Mouse (Mus musculus) left cerebral cortex, postnatal 36 days (tissue): ENCODE results near the gene Tbc1d24. TPM values are rescaled to one million over a fixed set of nuclear protein-coding genes. Genes with fewer than 3 reads are reported as not detected.

Experiments
- DNase-seq, 2 experiments: peaks; one replicate each; pipeline ENCODE4 v3.0.0; 2021 to 2022; ENCODE audit warnings: low spot score in 2 of 2, mixed read lengths in 1 of 2
- intact Hi-C: fragments of 180-260 bp; cut with DNase I; formaldehyde crosslinking; loops from one replicate; pipeline ENCODE4 v1.15.1; 2025
- total RNA-seq, 2 experiments: library from RNA; stranded (reverse); gene quantifications; 2 replicates each; pipeline ENCODE4 v1.2.3; 2021

The Tbc1d24 gene
- total RNA-seq, 2 experiments from 2014 or later: 64.4 to 65.5 TPM

GRCm38 (mm10) chr17:24211631-24212440 is 6.5 kb upstream of the Tbc1d24 start:
- intact Hi-C loops: no loop called here
- peak; percentile 85 to 86 for DNase-seq

DNA sequence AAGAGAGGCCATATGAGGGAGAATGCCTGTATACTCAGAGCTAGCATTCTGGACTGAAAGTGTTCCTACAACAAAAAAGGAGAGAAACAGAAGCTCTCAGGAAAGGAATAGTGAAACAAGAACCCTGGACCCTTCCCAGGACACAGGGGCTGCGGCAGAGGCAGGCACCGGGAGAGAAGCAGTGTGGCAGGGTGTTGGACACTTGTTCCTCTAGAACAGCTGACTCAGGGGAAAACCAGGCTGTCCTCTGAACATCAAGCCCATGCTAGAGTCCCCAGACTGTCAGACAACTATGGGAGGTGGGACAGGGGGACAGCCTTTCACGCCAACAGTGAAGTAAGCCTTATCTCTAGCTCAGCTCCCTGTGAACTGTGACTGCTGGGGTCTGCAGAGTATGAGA is 5.2 kb upstream of the Tbc1d24 start:
- intact Hi-C loops: no loop called here
- DNase-seq: no peak

DNA sequence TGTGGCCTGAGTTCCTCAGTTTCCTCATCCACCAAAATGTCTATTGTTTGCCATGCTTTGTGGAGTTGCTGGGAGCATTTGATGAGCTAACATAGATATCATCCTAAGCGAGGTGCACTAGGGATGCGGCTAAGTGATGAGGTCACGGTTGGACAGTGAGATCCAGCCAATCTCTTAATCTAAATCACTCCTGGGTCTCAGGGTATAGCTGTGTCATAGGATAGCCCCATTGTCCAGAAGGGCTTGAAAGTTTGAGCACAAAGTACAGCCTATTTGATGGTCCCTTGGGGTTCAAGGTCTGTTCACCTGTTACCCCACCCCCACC is 4.5 kb upstream of the Tbc1d24 start:
- no peak for DNase-seq
- intact Hi-C loops: loop anchor here (5.0 kb wide), 1 partner anchor 142 kb away; the partner anchor contains the start of genes Abca17 and Abca3

DNA sequence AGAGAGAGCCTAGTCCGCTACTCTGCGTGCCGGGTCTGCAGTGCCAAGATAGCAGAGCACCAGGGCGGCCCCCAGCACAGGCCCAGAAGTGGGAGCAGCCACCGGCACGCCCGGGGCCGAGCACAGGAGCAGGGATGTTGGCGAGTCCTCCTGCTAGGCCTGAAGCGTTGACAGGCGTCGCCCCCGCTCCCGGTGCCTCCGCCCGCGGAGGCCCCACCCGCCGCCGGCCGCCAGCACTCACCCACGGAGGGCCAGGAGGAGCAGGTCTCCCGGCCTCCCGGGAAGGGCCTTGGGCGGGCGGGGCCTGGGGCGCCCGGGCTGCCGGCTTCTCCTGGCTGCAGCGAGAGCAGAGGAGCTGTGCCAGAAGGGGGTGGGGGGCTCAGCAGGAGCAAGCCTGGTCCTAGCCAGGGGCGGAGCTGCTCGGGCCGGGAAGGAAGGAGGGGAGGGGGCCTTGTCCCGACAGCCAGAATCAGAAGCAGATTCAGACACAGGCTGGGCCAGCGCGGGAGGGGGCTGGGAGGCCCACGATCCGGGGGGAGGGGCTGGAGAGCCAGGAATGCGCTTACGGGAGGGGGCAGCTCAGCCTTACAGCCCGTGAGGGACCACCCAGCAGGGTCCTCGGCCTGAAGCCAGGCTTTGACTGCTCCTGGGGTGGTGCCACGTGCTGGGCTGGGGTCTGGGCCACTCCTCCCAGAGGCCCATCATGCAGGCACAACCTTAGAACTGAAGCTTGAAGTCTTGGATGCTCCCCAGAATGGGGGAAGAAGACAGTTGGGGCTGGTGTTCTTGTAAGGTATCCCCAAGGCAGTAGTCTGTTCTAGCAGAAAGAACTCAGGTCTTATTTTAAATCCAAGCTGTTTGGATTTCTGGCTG is 3.9 kb upstream of the Tbc1d24 start, which contains the start of gene Ntn3:
Gene Ntn3 (minus strand): TSS at position 489 of the 873 bp plus-strand sequence.
- intact Hi-C loops: loop anchor here (5.0 kb wide), 1 partner anchor 143 kb away; the partner anchor contains the start of genes Abca17 and Abca3
- peak; percentile 52 to 67 for DNase-seq

DNA sequence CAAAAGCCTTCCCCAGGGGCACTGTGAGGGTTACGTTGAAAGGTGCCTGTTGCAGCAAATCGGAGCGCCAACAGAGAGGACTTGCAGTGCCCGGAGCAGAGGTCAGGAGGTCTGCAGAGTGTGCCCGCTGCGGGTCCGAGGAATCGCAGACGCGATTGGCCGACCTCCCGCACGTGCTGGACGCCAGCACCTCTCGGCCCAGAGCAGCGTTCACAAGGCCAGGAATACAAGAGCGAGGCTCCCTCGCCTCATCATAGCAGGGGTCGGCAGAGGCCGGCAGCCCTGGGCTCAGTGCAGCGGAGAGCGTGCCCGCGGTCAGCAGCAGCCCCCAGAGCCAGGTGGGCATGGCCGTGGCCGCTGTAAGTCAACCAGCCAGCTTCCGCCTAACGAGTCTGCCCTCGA is 3.3 kb upstream of the Tbc1d24 start:
- DNase-seq: no peak
- intact Hi-C loops: loop anchor here (5.0 kb wide), 1 partner anchor 144 kb away; the partner anchor contains the start of genes Abca17 and Abca3

DNA sequence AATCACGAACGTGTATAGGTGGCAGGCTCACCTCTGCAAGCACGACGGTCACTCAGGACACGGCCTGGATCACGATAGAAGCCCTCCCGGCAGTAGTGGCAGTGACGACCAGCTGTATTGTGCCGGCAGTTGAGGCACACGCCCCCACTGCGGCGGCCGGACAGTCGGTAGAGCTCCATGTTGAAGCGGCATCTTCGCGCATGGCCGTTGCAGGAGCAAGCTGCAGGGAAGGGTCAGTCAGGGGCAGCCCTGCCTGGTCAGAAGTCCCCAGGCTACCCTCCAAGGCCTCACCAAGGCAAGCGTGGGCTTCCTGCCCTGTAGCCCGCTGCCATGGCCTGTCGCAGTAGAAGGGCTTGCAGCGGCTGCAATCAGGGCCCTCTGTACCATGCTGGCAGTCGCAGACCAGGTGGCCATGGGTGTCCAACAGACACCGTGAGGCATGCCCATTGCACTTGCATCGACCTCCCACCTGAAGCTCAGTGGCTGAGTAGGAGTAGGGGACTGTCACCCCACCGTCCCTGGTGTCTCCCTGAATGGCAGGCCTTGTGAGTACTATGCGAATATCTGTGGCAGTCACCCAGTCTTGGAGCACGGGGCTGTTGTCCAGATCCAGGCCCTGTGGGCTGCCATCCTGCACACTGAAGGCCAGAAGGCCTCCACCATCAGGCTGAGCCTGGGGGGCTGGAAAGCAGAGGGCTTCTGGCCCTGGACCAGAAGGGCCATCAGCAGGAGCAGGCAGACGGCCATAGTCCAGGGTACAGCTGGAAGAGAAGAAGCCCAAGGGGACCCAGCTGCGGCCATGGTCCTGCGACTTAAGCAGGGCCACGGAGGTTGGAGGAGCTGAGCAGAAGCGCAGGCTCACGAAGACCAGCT is 2.6 kb upstream of the Tbc1d24 start:
- intact Hi-C loops: loop anchor here (2.0 to 5.0 kb wide), 2 partner anchors 39 to 144 kb away; partner anchors contain the start of genes Abca17, Abca3 and Atp6v0c
- no peak for DNase-seq

DNA sequence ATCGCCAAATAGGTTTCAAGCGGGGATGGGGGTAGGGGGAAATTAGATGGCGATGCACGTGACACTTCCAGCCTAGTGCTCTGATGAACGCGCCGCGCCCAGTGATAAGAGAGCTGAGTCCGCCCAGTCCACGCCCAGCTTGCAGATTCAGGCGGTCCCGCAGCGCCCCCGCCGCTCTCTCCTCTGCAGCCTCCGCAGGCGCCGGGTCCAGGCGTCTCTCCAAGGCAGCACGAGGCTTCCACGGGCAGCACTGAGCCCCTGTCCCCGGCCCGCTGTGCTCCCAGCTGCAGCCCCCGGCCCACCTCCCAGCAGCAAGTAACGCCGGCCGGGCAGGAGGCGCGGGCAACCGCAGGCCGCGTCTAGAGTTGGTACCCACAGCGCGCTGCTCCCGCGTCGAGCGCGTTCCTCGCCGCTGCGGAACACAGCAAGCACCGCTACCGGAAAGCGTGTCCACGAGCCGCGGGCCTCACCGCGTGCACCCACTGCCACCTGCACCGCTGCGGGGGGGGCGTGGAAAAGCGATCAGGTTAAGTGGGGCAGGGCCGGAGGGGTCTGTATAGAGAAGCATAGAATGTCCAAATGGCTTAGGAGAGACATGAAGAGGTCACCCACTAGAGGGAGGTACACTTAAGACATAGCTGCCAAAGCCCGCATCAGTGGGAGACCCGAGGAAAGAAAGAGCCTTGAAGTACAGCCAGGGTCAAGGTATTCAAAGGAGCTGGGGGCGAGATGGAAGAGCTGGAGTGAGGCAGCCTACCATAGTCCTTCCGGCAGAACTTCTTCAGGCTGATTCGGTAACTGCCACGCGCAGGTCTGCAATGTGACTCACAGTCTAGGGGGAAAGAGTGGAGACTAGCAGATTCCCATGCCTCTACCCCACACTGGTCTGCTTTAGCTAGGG is 1.3 kb upstream of the Tbc1d24 start:
- DNase-seq: peak; percentile 85 to 88
- intact Hi-C loops: loop anchor here (2.0 to 5.0 kb wide), 2 partner anchors 38 to 146 kb away; partner anchors contain the start of genes Abca17, Abca3 and Atp6v0c

DNA sequence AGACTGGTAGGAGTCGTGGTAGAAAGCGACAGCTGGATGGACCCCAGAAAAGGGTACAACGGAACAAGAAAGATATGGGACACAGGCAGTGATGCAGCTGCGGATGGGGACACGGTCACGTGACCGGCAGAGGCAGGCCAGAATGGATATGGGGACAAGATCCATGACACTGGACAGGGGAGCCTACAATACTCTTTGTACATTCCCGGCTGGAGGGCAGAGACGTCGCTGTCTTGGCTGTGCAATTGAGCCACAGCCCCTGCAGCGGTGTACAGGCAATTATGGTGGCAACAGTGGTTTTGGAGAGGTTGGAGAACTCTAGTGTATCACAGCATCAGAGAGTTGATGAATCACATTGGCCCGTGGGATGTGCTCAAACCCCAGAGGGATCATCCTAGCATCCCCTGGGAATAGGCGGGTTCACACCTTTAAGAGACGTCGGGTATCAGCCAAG is 573 bp upstream of the Tbc1d24 start:
- intact Hi-C loops: loop anchor here (2.0 to 5.0 kb wide), 2 partner anchors 37 to 146 kb away; partner anchors contain the start of genes Abca17, Abca3 and Atp6v0c
- DNase-seq: peak in 1 of 2 experiments; percentile 65

DNA sequence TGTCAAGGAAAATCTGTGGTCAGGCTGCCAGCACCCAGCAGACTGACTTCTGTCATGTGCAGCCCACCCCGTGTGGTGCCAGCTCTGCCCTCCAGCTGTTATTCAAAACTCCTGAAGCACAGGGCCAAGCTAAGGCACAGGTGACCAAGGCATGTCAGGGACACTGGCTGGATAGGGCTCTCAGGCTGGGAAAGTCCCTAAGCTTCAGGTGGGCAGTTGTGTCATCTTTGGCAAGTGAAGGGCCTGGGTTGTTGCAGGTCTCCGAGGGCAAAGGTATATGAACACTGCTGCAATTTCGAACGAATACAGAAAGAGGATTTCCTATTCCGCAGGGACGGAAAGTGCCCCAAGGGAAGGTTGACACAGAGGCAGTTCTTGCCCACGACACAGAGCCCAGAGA is 516 bp downstream of the Tbc1d24 start:
- no peak for DNase-seq
- intact Hi-C loops: loop anchor here (5.0 kb wide), 1 partner anchor 147 kb away; the partner anchor contains the start of genes Abca17 and Abca3

- intact Hi-C loops: no loop called here
- DNase-seq: no peak
Observed at GRCm38 (mm10) chr17:24203611-24204534, 1.5 kb downstream of the Tbc1d24 start.

GRCm38 (mm10) chr17:24203068-24203467 is 2.3 kb downstream of the Tbc1d24 start:
- DNase-seq: no peak
- intact Hi-C loops: no loop called here

DNA sequence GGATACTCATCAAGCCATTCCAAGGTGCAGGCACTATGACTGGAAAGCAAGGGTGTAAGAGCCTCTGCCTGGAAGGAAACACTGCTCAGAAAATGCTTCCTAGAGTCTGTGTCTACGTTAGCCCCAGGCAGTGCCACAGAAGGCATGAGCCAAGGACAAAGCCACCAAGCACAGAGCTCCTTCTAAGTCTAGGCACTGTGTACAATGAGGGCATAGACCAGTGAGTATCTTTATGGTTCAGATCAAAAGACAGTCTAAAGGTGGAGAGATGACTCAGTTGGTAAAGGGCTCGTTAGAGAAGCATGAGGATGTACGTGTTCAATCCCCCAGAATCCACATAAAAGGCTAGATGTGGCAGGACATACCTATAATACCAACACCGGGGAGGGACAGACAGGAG is 4.3 kb downstream of the Tbc1d24 start:
- no peak for DNase-seq
- intact Hi-C loops: no loop called here

- intact Hi-C loops: no loop called here
- no peak for DNase-seq
Observed at GRCm38 (mm10) chr17:24199741-24200140, 5.6 kb downstream of the Tbc1d24 start.

DNA sequence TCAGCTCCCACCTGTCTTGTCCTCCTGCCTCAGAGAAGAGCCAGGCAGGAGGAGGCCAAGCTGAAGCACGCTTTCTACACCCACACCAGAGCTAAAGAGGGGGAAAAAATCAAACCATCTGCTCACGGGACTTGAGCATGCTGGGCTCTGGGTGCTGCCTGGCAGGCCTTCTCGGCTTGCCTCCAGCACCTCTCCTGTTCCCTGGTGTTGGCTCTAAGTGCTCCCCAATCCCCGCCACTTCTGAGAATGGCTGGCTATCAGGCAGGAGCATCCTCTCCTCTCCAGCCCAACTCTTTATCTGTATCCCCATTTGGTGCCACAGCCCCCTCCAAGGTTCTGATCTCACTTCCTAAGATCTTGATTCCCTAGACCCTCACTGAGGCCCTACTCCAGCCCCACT is 6.1 kb downstream of the Tbc1d24 start:
- peak; percentile 74 to 80 for DNase-seq
- intact Hi-C loops: no loop called here

DNA sequence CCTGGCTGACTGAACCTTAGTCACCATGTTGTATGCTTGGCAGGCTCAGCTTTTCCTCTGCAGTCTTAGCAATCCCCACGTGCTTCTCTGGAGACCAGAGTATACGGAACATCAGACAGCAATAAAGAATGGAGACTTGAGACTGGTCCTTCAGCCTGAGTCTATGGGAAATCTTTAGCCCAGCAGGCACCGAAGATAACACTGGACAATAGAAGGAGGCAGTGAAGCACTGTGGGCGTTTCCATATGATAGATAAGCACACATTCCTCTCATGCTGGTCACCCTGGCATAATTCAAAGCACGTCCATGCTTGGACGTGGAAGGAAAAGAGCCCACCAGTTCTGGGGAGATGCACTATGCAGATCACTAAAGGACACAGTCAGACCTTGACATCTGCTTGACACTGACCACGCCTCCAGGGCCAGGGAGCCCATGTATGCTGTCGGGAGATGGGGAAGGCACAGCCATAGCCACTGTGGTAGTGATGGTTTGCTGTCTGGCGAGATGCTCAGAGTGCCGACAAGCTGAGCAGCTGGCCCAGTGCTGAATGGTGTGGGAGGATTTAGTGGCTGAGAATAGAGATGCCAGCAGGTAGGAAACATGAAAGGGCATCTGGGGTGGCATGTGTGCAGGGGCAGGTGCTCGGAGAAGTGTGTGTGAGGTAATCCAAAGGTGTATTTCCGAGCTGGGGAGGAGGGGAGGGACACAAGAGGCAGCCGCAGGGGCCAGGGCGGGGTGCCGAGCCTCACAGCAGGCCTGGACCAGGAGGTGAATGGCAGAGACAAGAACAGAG is 8.1 kb downstream of the Tbc1d24 start:
- intact Hi-C loops: no loop called here
- peak; percentile 51 to 64 for DNase-seq

DNA sequence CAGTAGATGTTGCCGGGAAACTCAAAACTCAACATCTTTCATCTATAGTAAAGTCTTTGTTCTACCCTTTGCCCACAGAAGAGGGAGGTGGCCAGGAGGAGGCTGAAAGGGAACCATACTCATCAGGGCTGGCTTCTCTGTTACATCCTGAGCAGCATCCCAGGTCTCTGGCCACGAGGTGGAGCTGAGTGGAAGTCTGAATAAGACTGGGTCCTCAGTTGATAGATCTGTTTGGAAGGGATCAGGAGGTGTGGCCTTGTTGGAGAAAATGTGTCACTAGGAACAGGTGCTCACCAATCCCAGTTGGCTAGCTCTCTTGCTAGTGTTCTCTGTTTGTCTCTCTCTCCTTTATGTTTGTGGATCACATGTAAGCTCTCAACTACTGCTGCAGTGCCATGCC is 10.0 kb downstream of the Tbc1d24 start:
- intact Hi-C loops: no loop called here
- DNase-seq: no peak
